Mouse (Mus musculus) ES-Bruce4 (cell line): ENCODE measurements around the gene Rfx2. TPM values are rescaled to one million over a fixed set of nuclear protein-coding genes. Genes with fewer than 3 reads are reported as not detected.

ENCODE experiments used
- H3K27ac ChIP-seq: 2 replicates; pipeline ENCODE4 v1.5.1; 2012; ENCODE audit warnings: low read length, inconsistent platforms; ENCODE audit not compliant: insufficient read depth
- H3K27me3 ChIP-seq: 2 replicates; pipeline ENCODE4 v1.6.1; 2012; ENCODE audit warnings: mild to moderate bottlenecking, low read length, inconsistent platforms; ENCODE audit not compliant: control insufficient read depth, poor library complexity, insufficient read depth, severe bottlenecking
- H3K36me3 ChIP-seq: 2 replicates; pipeline ENCODE4 v1.6.1; 2012; ENCODE audit warnings: inconsistent platforms, mild to moderate bottlenecking, low read length, moderate library complexity; ENCODE audit not compliant: control insufficient read depth, poor library complexity, insufficient read depth, severe bottlenecking
- H3K4me1 ChIP-seq: one replicate; pipeline ENCODE4 v1.8.1; 2011; ENCODE audit warnings: low read length; ENCODE audit not compliant: control insufficient read depth, insufficient read depth
- H3K4me3 ChIP-seq: 2 replicates; pipeline ENCODE4 v1.5.1; 2011; ENCODE audit warnings: low read depth, mild to moderate bottlenecking, low read length
- H3K9ac ChIP-seq: 2 replicates; pipeline ENCODE4 v1.6.1; 2012; ENCODE audit warnings: low read depth, mild to moderate bottlenecking, inconsistent platforms; ENCODE audit not compliant: poor library complexity, severe bottlenecking
- H3K9me3 ChIP-seq: replicated peaks from 2 replicates; pipeline ENCODE4 v1.6.1; 2012; ENCODE audit warnings: mild to moderate bottlenecking, low read length, inconsistent platforms; ENCODE audit not compliant: control insufficient read depth, poor library complexity, insufficient read depth, severe bottlenecking
- CTCF ChIP-seq: IDR thresholded peaks from one replicate; pipeline ENCODE4 v1.8.1; 2011; ENCODE audit warnings: low read depth, low read length
- EP300 ChIP-seq: IDR thresholded peaks from 2 replicates; pipeline ENCODE4 v1.6.1; 2011; ENCODE audit warnings: low read depth, low read length; ENCODE audit not compliant: insufficient read depth
- POLR2A ChIP-seq: IDR thresholded peaks from one replicate; pipeline ENCODE4 v1.8.1; 2011; ENCODE audit warnings: low read length; ENCODE audit not compliant: insufficient read depth
- polyA plus RNA-seq: library from polyadenylated mRNA; stranded (reverse); fragments of >200 nt; gene quantifications from 2 replicates; pipeline ENCODE4 v1.2.4, GENCODE M21; 2011; ENCODE audit warnings: low read depth; ENCODE audit not compliant: missing spikeins, insufficient read depth, insufficient read length

The Rfx2 gene
- 27.5 and 30.5 TPM in 2 replicates for polyA plus RNA-seq

DNA sequence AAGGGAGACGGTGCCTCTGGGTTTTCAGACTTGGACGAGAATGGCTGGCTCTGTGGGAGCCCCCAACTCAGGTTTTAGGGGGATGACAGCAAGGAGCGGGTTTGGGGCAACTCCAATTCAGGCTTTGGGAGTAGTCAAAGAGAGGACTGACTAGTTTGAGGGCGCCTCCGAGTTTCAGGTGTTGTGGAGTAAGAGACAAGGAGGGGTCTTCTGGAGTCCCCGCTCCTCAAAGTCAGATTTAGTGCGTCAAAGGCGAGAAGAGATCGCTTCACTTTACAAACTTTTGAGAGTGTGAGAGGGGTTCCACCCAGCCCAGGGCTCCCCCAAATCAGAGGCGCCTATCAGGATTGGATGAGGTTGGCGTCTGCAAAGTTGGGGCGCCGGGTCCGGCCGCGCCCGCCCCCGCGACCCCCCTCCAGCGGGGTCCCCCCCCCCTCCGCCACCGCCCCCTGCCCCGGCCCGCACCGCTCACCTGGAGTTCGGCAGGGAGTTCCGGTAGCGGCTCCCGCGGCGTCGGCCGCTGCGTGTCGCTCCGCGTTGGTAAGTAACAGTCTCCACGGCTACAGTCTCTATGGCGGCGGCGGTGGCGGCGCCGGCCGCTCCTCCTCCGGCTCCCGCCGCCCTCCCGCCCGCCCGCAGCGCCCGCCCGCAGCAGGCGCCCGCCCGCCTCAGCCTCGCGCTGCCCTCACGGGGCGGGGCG is at the start of gene Rfx2:
Gene Rfx2 (minus strand): TSS at position 603 of the 700 bp plus-strand sequence.
- TF ChIP-seq POLR2A (no peak), EP300 (no peak), CTCF (no peak)
- Histone ChIP-seq H3K9me3 (no peaks in the 10 kb centered on the region), H3K36me3 (no peaks in the 10 kb centered on the region), H3K27ac (peak within 1 kb of the TSS; percentile 38), H3K9ac (peak within 1 kb of the TSS; percentile 83), H3K4me3 (peak within 1 kb of the TSS; percentile 78), H3K27me3 (no peaks in the 10 kb centered on the region), H3K4me1 (peaks cover 6% of the 10 kb centered on the region)

DNA sequence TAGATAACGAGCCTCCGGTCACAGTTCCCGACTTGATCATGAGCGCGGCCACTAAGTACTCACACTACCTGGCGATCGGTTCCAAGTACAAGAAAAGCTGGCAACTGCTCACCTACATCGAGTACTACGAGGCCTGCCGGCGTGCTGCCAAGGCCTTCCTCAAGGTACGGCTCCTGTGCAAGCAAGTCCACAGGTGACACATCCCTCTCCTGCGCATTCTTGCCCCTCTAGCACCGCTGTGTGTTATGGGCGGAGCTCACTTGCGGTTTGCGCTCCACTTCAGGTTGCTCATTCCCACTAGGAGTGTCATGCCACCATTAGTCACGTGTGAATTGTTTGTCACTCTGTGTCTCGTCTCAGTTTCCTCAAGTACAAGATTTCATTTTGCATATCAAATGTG is 46.6 kb upstream of the Rfx2 start:
- no peaks in the 10 kb centered on the region for H3K36me3 ChIP-seq
- TF ChIP-seq POLR2A = no peak
- TF ChIP-seq EP300 = no peak
- no peak for TF ChIP-seq CTCF
- no peaks in the 10 kb centered on the region for H3K9me3 ChIP-seq
- H3K27me3 ChIP-seq = no peaks in the 10 kb centered on the region
- H3K4me3 ChIP-seq = peak overlapping the region; percentile 40
- H3K4me1 ChIP-seq = peaks cover 11% of the 10 kb centered on the region
- H3K9ac ChIP-seq = peak overlapping the region; percentile 17
- H3K27ac ChIP-seq = peak overlapping the region; percentile 44

- Histone ChIP-seq H3K4me1 (peaks cover 14% of the 10 kb centered on the region), H3K9me3 (no peaks in the 10 kb centered on the region), H3K9ac (peak overlapping the region; percentile 17), H3K27ac (peak overlapping the region; percentile 44), H3K27me3 (no peaks in the 10 kb centered on the region), H3K36me3 (no peaks in the 10 kb centered on the region), H3K4me3 (peak overlapping the region; percentile 40)
- no peak for TF ChIP-seq CTCF
- TF ChIP-seq POLR2A = no peak
- TF ChIP-seq EP300 = peak; percentile 69; the same call in 1 of the 2 replicates
Measured at GRCm38 (mm10) chr17:56876981-56877380, 46.2 kb upstream of the Rfx2 start.

GRCm38 (mm10) chr17:56876465-56876864 is 45.7 kb upstream of the Rfx2 start:
- Histone ChIP-seq H3K36me3 (no peaks in the 10 kb centered on the region), H3K9ac (no peak overlapping the region), H3K9me3 (no peaks in the 10 kb centered on the region), H3K27me3 (no peaks in the 10 kb centered on the region), H3K27ac (peak overlapping the region; percentile 13), H3K4me3 (no peak overlapping the region), H3K4me1 (peaks cover 16% of the 10 kb centered on the region)
- no peak for TF ChIP-seq EP300
- no peak for TF ChIP-seq POLR2A
- no peak for TF ChIP-seq CTCF

DNA sequence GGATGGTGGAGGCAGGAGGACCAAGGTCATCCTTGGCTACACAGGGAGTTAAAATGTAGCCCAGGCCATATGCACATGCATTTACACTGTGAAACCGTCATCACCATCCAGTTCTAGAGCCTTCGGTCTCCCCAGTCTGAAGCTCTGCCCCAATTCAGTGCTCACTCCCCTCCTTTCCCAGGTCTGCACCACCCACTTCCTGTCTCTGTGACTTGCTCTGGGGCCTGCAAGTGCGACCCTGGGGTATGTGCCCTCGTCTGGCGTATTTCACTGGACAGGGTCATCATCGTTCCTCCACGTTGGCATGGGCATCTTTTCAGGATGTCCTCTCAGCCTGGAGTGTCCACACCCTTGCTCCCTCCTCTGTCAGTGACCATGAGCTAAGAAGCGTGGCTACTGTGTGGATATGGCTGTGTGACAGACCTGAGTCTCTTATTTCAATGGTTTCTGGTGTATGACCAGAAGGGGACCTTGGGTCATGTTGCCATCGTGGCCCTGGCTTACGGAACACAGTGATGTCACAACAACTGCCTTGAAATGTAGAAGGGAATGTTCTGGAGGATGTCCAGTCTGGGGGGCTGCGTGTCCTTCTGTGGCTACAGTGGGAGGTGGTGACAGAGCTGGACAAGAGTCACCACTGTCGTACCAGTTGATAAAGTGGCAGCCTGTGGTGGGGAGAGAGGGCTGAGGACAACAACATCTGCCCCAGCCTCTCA is 44.3 kb upstream of the Rfx2 start, which contains the start of gene 1700061G19Rik:
Gene 1700061G19Rik (plus strand): TSS at position 542 of the 716 bp plus-strand sequence.
- Histone ChIP-seq H3K4me3 (no peak within 1 kb of the TSS), H3K9me3 (no peaks in the 10 kb centered on the region), H3K27me3 (no peaks in the 10 kb centered on the region), H3K4me1 (peaks cover 16% of the 10 kb centered on the region), H3K36me3 (no peaks in the 10 kb centered on the region), H3K9ac (no peak within 1 kb of the TSS), H3K27ac (peak within 1 kb of the TSS; percentile 13)
- no peak for TF ChIP-seq POLR2A
- TF ChIP-seq EP300 = no peak
- no peak for TF ChIP-seq CTCF
